Comparison of ENCODE assay signal across 18 mouse cellular contexts in the genomic region with DNA sequence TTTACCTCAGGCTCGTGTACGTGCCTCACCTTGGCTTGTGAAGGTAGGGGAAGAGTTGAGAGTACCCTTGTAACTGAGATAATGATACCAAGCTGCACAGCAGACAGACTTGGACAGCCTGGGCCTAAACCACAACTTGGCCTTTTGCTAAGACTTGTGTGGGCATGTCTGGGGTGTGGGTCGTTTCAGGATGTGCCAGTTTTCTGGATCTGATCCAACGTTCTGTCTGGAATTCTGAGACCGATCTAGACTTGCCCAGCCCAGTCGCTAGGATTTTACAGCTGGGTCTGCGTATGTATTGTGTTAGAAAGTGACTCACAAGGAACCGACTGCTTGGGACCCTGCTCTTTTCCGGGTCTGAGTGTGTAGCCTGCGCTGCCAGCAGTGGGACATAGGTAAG. TPM values are rescaled to one million over a fixed set of nuclear protein-coding genes. Genes with fewer than 3 reads are reported as not detected.
DNase-seq lines count a peak whose midpoint lies in the region; ATAC-seq and TF ChIP-seq lines count a peak whose summit lies in the region.
"Had no signal": no experiment of that assay in that cellular context is flagged by ENCODE, and none has a peak within 500 bp of the region (broad histone marks: within the 10 kb centered on the region; RNA-seq: fewer than 3 reads in every experiment).

No protein-coding gene starts in this region.

- 79% methylated on average over 10 of the region's 10 CpGs for WGBS in limb, embryonic 14.5 days
- 79% methylated on average over 10 of the region's 10 CpGs for WGBS in intestine, postnatal 0 days

- H3K9ac ChIP-seq in limb, embryonic 14.5 days (ENCODE audit: low read depth, low read length, severe bottlenecking): no peak overlapping the region
- H3K9ac ChIP-seq in intestine, postnatal 0 days (ENCODE audit: low read depth, low read length): no peak overlapping the region
- H3K9ac ChIP-seq: forebrain, postnatal 0 days; hindbrain, embryonic 14.5 days; intestine, embryonic 15.5 days; liver, embryonic 12.5 days; midbrain, embryonic 15.5 days; neural tube, embryonic 15.5 days had no signal

- H3K27me3 ChIP-seq in limb, embryonic 14.5 days (ENCODE audit: control insufficient read depth, insufficient read depth, low read length): no peaks in the 10 kb centered on the region
- no peaks in the 10 kb centered on the region for H3K27me3 ChIP-seq in intestine, postnatal 0 days (replicated peaks; ENCODE audit: control insufficient read depth, insufficient read depth, low read length)
- H3K27me3 ChIP-seq: intestine, embryonic 15.5 days; liver, embryonic 12.5 days; midbrain, embryonic 15.5 days; neural tube, embryonic 15.5 days had no signal

- TF ChIP-seq CTCF in gastrocnemius, adult 2 months (IDR thresholded peaks at IDR 0.05): no peak
- TF ChIP-seq CTCF in intestine, postnatal 0 days (IDR thresholded peaks at IDR 0.05; ENCODE audit: low read depth): no peak

- no peak overlapping the region for H3K4me2 ChIP-seq in limb, embryonic 14.5 days (replicated peaks; ENCODE audit: low read depth, low read length, severe bottlenecking)
- H3K4me2 ChIP-seq in intestine, postnatal 0 days (replicated peaks; ENCODE audit: low read depth): no peak overlapping the region
- H3K4me2 ChIP-seq: hindbrain, embryonic 14.5 days; intestine, embryonic 15.5 days; liver, embryonic 12.5 days; midbrain, embryonic 15.5 days; neural tube, embryonic 15.5 days had no signal

- DNase-seq in gastrocnemius, adult 2 months: no peak
- DNase-seq in gastrocnemius, postnatal 36 days: no peak
- DNase-seq in urinary bladder, postnatal 14 days (ENCODE audit: low spot score): peak; percentile 69
- no peak for DNase-seq in urinary bladder, postnatal 10 days (ENCODE audit: low spot score)
- no peak for DNase-seq in limb, embryonic 14.5 days (ENCODE audit: low spot score)
- no peak for DNase-seq in ovary, postnatal 14 days (ENCODE audit: low spot score)
- DNase-seq: cerebellum, adult 8-10 months; forebrain, postnatal 0 days; heart, postnatal 36 days; lung, adult 2 months; right cerebral cortex, postnatal 25 days had no signal

- intact Hi-C loops in gastrocnemius, adult 2 months (cut with DNase I): no loop called here
- intact Hi-C loops in gastrocnemius, postnatal 36 days (cut with DNase I): no loop called here

- H3K4me1 ChIP-seq in limb, embryonic 14.5 days (ENCODE audit: control insufficient read depth, insufficient read depth, low read length): no peaks in the 10 kb centered on the region; the same call in 1 of the 2 replicates
- no peaks in the 10 kb centered on the region for H3K4me1 ChIP-seq in intestine, postnatal 0 days (replicated peaks; ENCODE audit: control insufficient read depth, insufficient read depth, low read length)

- 0 out of 2 replicates have a peak, but pooled peaks have one; percentile 14 for ATAC-seq in limb, embryonic 14.5 days (ENCODE audit: low FRiP score, low read depth)
- no peak for ATAC-seq in activated CD4-positive, CD25-positive, alpha-beta regulatory T cell, adult 4 months
- no peak for ATAC-seq in intestine, postnatal 0 days
- ATAC-seq: forebrain, postnatal 0 days; intestine, embryonic 15.5 days; liver, embryonic 12.5 days; midbrain, embryonic 15.5 days had no signal

- H3K9me3 ChIP-seq in limb, embryonic 14.5 days (ENCODE audit: control insufficient read depth, low read length): no peaks in the 10 kb centered on the region
- H3K9me3 ChIP-seq in intestine, postnatal 0 days (ENCODE audit: control insufficient read depth): no peaks in the 10 kb centered on the region
- H3K9me3 ChIP-seq: intestine, embryonic 15.5 days; liver, embryonic 12.5 days; midbrain, embryonic 15.5 days; neural tube, embryonic 15.5 days had no signal

- peaks cover 75% of the 10 kb centered on the region for H3K36me3 ChIP-seq in limb, embryonic 14.5 days (ENCODE audit: control insufficient read depth, insufficient read depth, low read length)
- peaks cover 59% of the 10 kb centered on the region for H3K36me3 ChIP-seq in intestine, postnatal 0 days (ENCODE audit: control insufficient read depth, insufficient read depth)

- peak overlapping the region; percentile 94; the same call in 1 of the 2 replicates for H3K27ac ChIP-seq in gastrocnemius, adult 2 months
- H3K27ac ChIP-seq in limb, embryonic 14.5 days (replicated peaks; ENCODE audit: low read depth, low read length): no peak overlapping the region
- H3K27ac ChIP-seq in intestine, postnatal 0 days (ENCODE audit: low read depth, low read length): no peak overlapping the region
- H3K27ac ChIP-seq: hindbrain, embryonic 14.5 days; intestine, embryonic 15.5 days; liver, embryonic 12.5 days; midbrain, embryonic 15.5 days; neural tube, embryonic 15.5 days had no signal

- no peak for TF ChIP-seq POLR2A in limb, embryonic 14.5 days (IDR thresholded peaks at IDR 0.05; ENCODE audit: borderline replicate concordance, extremely low read depth, insufficient read depth, insufficient read length)

- no peak overlapping the region for H3K4me3 ChIP-seq in gastrocnemius, adult 2 months
- no peak overlapping the region for H3K4me3 ChIP-seq in limb, embryonic 14.5 days (replicated peaks; ENCODE audit: low read length)
- no peak overlapping the region for H3K4me3 ChIP-seq in intestine, postnatal 0 days (ENCODE audit: low read depth, low read length)
- H3K4me3 ChIP-seq: intestine, embryonic 15.5 days; liver, embryonic 12.5 days; midbrain, embryonic 15.5 days; neural tube, embryonic 15.5 days had no signal

RNA-seq across cellular contexts. Expression of gene Plcg1, which starts 16.0 kb away (rescaled TPM):
- total RNA-seq in gastrocnemius, adult 2 months (2021): 10 to 100 TPM; 24.9 to 25.3 TPM
- total RNA-seq in gastrocnemius, postnatal 36 days (2021): 10 to 100 TPM; 16.8 to 20.5 TPM
- polyA plus RNA-seq in limb, embryonic 14.5 days (2012; rRNA removed): 131 and 150 TPM in 2 replicates
- polyA plus RNA-seq in limb, embryonic 14.5 days (2014; fragmentation: Nextera tagmentation; extraction: Ambion mirVana): 56.8 and 65.4 TPM in 2 replicates
- 10 to 100 TPM; 52.7 to 59.0 TPM for polyA plus RNA-seq in activated CD4-positive, CD25-positive, alpha-beta regulatory T cell, adult 4 months (2017; shearing (Covaris generic))
- 10.9 and 13.3 TPM in 2 replicates for polyA plus RNA-seq in intestine, postnatal 0 days (2015; fragmentation: Nextera tagmentation; extraction: Ambion mirVana)
